Mouse (Mus musculus) forebrain, embryonic 11.5 days (tissue): ENCODE measurements at regions not wholly inside any gene's neighbourhood (a gene's known extent, or its start where the extent isn't known, plus 50 kb on each side); places are given as distances from the start of the nearest gene placed in this dataset. TPM values are rescaled to one million over a fixed set of nuclear protein-coding genes. Genes with fewer than 3 reads are reported as not detected.

Experiments used
- microRNA-seq: library from miRNA; unstranded; fragments of <30 nt; microRNA quantifications from one replicate; pipeline ENCODE4, GENCODE M21; 2016; ENCODE audit not compliant: insufficient number of aligned reads

Small RNAs in the stretch of these regions (microRNA-seq; reads per million reads assigned to microRNA genes)
- gene Gm27878, result not detected
